8 mouse cellular contexts compared by ENCODE assay signal in genomic region chr13:19684007-19684406, GRCm38 (mm10). TPM values are rescaled to one million over a fixed set of nuclear protein-coding genes. Genes with fewer than 3 reads are reported as not detected.
A peak's percentile ranks its signal among the peaks of the same experiment; 100 is the strongest.
DNase-seq lines count a peak whose midpoint lies in the region; ATAC-seq lines count a peak whose summit lies in the region.

No protein-coding gene starts in this region.

- no peak overlapping the region for H3K4me3 ChIP-seq in heart, embryonic 10.5 days

- intact Hi-C loops in heart, postnatal 10 days (cut with DNase I), result loop anchor here (5.0 kb wide), 1 partner anchor 527 kb away; no protein-coding TSS in a partner anchor

- no peaks in the 10 kb centered on the region for H3K4me1 ChIP-seq in heart, embryonic 10.5 days

- WGBS in heart, embryonic 10.5 days, result 59% methylated on average over 2 of the region's 2 CpGs

- H3K27ac ChIP-seq in heart, embryonic 10.5 days, result no peak overlapping the region

- no peaks in the 10 kb centered on the region for H3K9me3 ChIP-seq in heart, embryonic 10.5 days

- peak; percentile 83 for ATAC-seq in megakaryocyte-erythroid progenitor cell, adult 5-6 weeks (replicated peaks; ENCODE audit: low FRiP score, low TSS enrichment, poor library complexity, severe bottlenecking)

- no peaks in the 10 kb centered on the region for H3K27me3 ChIP-seq in heart, embryonic 10.5 days (ENCODE audit: insufficient read depth, poor library complexity, severe bottlenecking)

- peak; percentile 50 to 64 for DNase-seq in heart, postnatal 10 days
- DNase-seq in heart, embryonic 10.5 days (ENCODE audit: low spot score), result no peak
- DNase-seq in 3T3-L1 (ENCODE audit: low read depth, low spot score), result peak; percentile 71
- peak; percentile 18 for DNase-seq in MN1 (ENCODE audit: low spot score)
- DNase-seq in embryo, embryonic 10.5 days (ENCODE audit: low spot score), result peak; percentile 63
- peak; percentile 47 to 61 for DNase-seq in kidney, postnatal 4 days
- no peak for DNase-seq in ovary, adult 18-20 months (ENCODE audit: low spot score)

- H3K36me3 ChIP-seq in heart, embryonic 10.5 days, result no peaks in the 10 kb centered on the region

RNA-seq across cellular contexts. Expression of gene Nme8, which starts 13.6 kb away (rescaled TPM):
- total RNA-seq in heart, postnatal 10 days (2021), result under 1 TPM; 0.26 to 0.37 TPM
- polyA plus RNA-seq in heart, embryonic 10.5 days (2016; fragmentation: Nextera tagmentation; extraction: Ambion mirVana), result not detected in 2 replicates
- not detected in 2 replicates for total RNA-seq in megakaryocyte-erythroid progenitor cell, adult 5-6 weeks (2014; fragmentation: Nextera tagmentation)
- not detected in 2 replicates for total RNA-seq in megakaryocyte-erythroid progenitor cell, adult 5-6 weeks (2017)

Comparison
In these comparisons a context has a peak if more than half of its experiments do, and no peak if none do; other contexts are left out.
1. DNase-seq: peak in heart, postnatal 10 days (2 of 2), 3T3-L1 (single experiment), MN1 (single experiment), embryo, embryonic 10.5 days (single experiment) and kidney, postnatal 4 days (2 of 2); none in heart, embryonic 10.5 days (single experiment) and ovary, adult 18-20 months (single experiment).